Mouse (Mus musculus) lung, adult 2 months (tissue): ENCODE data around the gene Safb. TPM values are rescaled to one million over a fixed set of nuclear protein-coding genes. Genes with fewer than 3 reads are reported as not detected.

Experiments
- DNase-seq: peaks from one replicate; pipeline ENCODE4 v3.0.0; 2022
- H3K4me1 ChIP-seq: fragments of 200-500 bp; 2 replicates; pipeline ENCODE4 v1.6.1; 2011; ENCODE audit warnings: low read length; ENCODE audit not compliant: control insufficient read depth, insufficient read depth
- H3K4me3 ChIP-seq: fragments of 200-500 bp; replicated peaks from 2 replicates; pipeline ENCODE3; 2011; ENCODE audit warnings: low read depth, mild to moderate bottlenecking, control low read depth, low read length; ENCODE audit errors: extremely low read depth
- CTCF ChIP-seq: fragments of 200-500 bp; IDR thresholded peaks from 2 replicates; pipeline ENCODE4 v1.5.1; 2011; ENCODE audit warnings: mild to moderate bottlenecking, low read length, control low read depth; ENCODE audit not compliant: insufficient read depth
- POLR2A ChIP-seq: fragments of 200-500 bp; IDR thresholded peaks from 2 replicates; pipeline ENCODE4 v1.6.1; 2011; ENCODE audit warnings: low read depth, mild to moderate bottlenecking, control low read depth, low read length, borderline replicate concordance; ENCODE audit errors: extremely low read depth
- WGBS: fragments of 180-500 bp; shearing (Covaris S2); methylation state at CpG from one replicate; pipeline ENCODE4 v1.1.7; 2018; 5-methylcytosine and 5-hydroxymethylcytosine counted together
- polyA plus RNA-seq: library from polyadenylated mRNA; depleted of rRNA; stranded (reverse); fragments of >200 nt; gene quantifications from 2 replicates; pipeline ENCODE4 v1.2.3, GENCODE M21; 2012; rRNA removed

The Safb gene
- polyA plus RNA-seq, 1 experiment: 115 TPM

GRCm38 (mm10) chr17:56631807-56632206 is 47.2 kb downstream of the Safb start:
- 59% methylated on average over 4 of the region's 4 CpGs for WGBS
- no peak for DNase-seq
- no peak for TF ChIP-seq POLR2A
- TF ChIP-seq CTCF: no peak
- no peak overlapping the region for H3K4me3 ChIP-seq
- peaks cover 3% of the 10 kb centered on the region for H3K4me1 ChIP-seq

- no peak overlapping the region for H3K4me3 ChIP-seq
- TF ChIP-seq CTCF (no peak), POLR2A (no peak)
- DNase-seq: no peak
- no peaks in the 10 kb centered on the region for H3K4me1 ChIP-seq
- WGBS: 73% methylated on average over 6 of the region's 6 CpGs
Observed at GRCm38 (mm10) chr17:56634023-56634422, 49.4 kb downstream of the Safb start.

GRCm38 (mm10) chr17:56643237-56643636 is 58.6 kb downstream of the Safb start:
- no peaks in the 10 kb centered on the region for H3K4me1 ChIP-seq

GRCm38 (mm10) chr17:56647546-56647945 is 62.9 kb downstream of the Safb start:
- Histone ChIP-seq H3K4me1 (no peaks in the 10 kb centered on the region), H3K4me3 (no peak overlapping the region)
- 22% methylated on average over 13 of the region's 13 CpGs for WGBS
- TF ChIP-seq CTCF (no peak), POLR2A (no peak)
- no peak for DNase-seq

More at GRCm38 (mm10) chr17:56643237-56643636, 58.6 kb downstream of the Safb start:
- no peak overlapping the region for H3K4me3 ChIP-seq
- no peak for DNase-seq
- WGBS: 82% methylated on average over 4 of the region's 4 CpGs
- TF ChIP-seq POLR2A (no peak), CTCF (no peak)

GRCm38 (mm10) chr17:56651801-56652200 is 67.2 kb downstream of the Safb start:
- H3K4me1 ChIP-seq: no peaks in the 10 kb centered on the region
- no peak for DNase-seq
- no peak overlapping the region for H3K4me3 ChIP-seq
- TF ChIP-seq POLR2A: no peak
- TF ChIP-seq CTCF: no peak
- 26% methylated on average over 10 of the region's 10 CpGs for WGBS

GRCm38 (mm10) chr17:56654771-56655170 is 70.1 kb downstream of the Safb start:
- Histone ChIP-seq H3K4me3 (no peak overlapping the region), H3K4me1 (no peaks in the 10 kb centered on the region)
- DNase-seq: no peak
- TF ChIP-seq POLR2A (no peak), CTCF (no peak)
- 60% methylated on average over 2 of the region's 2 CpGs for WGBS

GRCm38 (mm10) chr17:56655311-56655710 is 70.7 kb downstream of the Safb start:
- WGBS: 69% methylated on average over 3 of the region's 3 CpGs
- TF ChIP-seq POLR2A: no peak
- TF ChIP-seq CTCF: no peak
- no peak overlapping the region for H3K4me3 ChIP-seq
- no peak for DNase-seq
- H3K4me1 ChIP-seq: no peaks in the 10 kb centered on the region

Other genes starting within 250 kb of the Safb start
- gene Ptprs, start 108.3 kb upstream of the Safb start, polyA plus RNA-seq: 128 and 171 TPM in 2 replicates
- 0.17 and 0.22 TPM in 2 replicates for gene Znrf4, start 72.4 kb upstream of the Safb start, polyA plus RNA-seq
- 10.2 and 16.7 TPM in 2 replicates for gene Gm20219, start 30.4 kb upstream of the Safb start, polyA plus RNA-seq
- gene Safb2, start 240 bp upstream of the Safb start, polyA plus RNA-seq: 92.1 and 99.5 TPM in 2 replicates
- gene 2410015M20Rik, start 24.9 kb downstream of the Safb start, polyA plus RNA-seq: 81.7 and 104 TPM in 2 replicates
- 1,247 and 2,140 TPM in 2 replicates for gene Rpl36, start 28.6 kb downstream of the Safb start, polyA plus RNA-seq
- 48.9 and 53.9 TPM in 2 replicates for gene Lonp1, start 42.1 kb downstream of the Safb start, polyA plus RNA-seq
- 0.16 and 0.43 TPM in 2 replicates for gene Catsperd, start 43.3 kb downstream of the Safb start, polyA plus RNA-seq
- gene Ranbp3, start 88.5 kb downstream of the Safb start, polyA plus RNA-seq: 69.0 and 74.2 TPM in 2 replicates
- 348 and 393 TPM in 2 replicates for gene Ndufa11, start 132.9 kb downstream of the Safb start, polyA plus RNA-seq
- 31.9 and 32.4 TPM in 2 replicates for gene Vmac, start 133.2 kb downstream of the Safb start, polyA plus RNA-seq
- gene Nrtn, start 172.7 kb downstream of the Safb start, polyA plus RNA-seq: 17.3 and 23.2 TPM in 2 replicates
- 81.7 and 84.5 TPM in 2 replicates for gene Dus3l, start 179.9 kb downstream of the Safb start, polyA plus RNA-seq
- gene Prr22, start 185.4 kb downstream of the Safb start, polyA plus RNA-seq: 1.6 and 2.2 TPM in 2 replicates
- gene Rfx2, start 246.2 kb downstream of the Safb start, polyA plus RNA-seq: 24.1 and 27.2 TPM in 2 replicates